Mouse (Mus musculus): ENCODE results near the gene Immp2l. TPM values are rescaled to one million over a fixed set of nuclear protein-coding genes. Genes with fewer than 3 reads are reported as not detected.

Immp2l gene
- polyA plus RNA-seq, 1 experiment from 2014 or later: 7.0 TPM

DNA sequence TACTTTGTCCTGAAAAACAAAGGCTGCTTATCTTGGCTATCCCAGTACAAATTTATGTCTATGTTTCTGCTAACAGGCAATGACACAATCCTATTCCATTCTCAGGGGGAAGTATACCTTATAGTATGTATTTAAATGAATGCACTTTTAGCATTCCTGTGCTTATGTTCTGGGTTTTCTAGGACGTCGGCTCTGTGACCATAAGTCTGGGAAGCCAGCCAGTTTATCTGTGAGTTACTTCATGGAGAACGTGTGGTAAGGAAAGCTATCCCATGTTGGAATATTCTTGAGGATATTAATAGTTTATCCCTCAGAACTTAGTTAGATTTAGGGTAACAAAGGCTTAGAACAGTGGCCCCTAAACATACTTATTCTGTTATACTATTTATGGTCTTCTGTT, 251.5 kb downstream of the Immp2l start:
- H3K27me3 ChIP-seq (ENCODE audit: insufficient read depth, low read length): no peaks in the 10 kb centered on the region
- 0 out of 2 replicates have a peak, but pooled peaks cover 3% of the 10 kb centered on the region for H3K9me3 ChIP-seq (ENCODE audit: low read length)
- no peaks in the 10 kb centered on the region for H3K36me3 ChIP-seq (ENCODE audit: insufficient read depth, low read length)
- H3K4me3 ChIP-seq (ENCODE audit: low read length): no peak overlapping the region
- no peak overlapping the region for H3K27ac ChIP-seq (ENCODE audit: low read length)
- 42% methylated on average over 3 of the region's 3 CpGs for WGBS
- no peaks in the 10 kb centered on the region for H3K4me1 ChIP-seq (ENCODE audit: insufficient read depth, low read length)
- no peak overlapping the region for H3K9ac ChIP-seq (replicated peaks; ENCODE audit: low read length)
- no peak overlapping the region for H3K4me2 ChIP-seq (replicated peaks; ENCODE audit: low read depth, low read length)
- no peak for ATAC-seq (ENCODE audit: low FRiP score, low TSS enrichment)

DNA sequence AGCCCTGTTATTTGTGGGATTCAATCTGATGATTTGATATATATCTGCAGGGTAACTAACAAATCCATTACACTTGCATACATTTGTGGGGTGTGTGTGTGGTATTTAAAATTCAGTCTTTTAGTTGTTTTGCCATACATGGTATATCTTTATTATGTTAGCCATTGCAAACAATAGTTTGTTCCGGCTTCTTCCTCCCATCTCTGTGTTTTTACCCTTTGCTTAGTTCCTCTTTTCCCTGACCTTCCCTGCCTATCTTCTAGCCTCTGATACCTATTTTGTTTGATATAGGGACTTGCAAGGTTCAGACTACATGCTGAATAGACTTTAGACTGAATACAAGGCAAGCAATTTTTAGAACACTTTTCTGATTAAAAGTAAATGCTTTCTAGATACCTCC, 254.0 kb downstream of the Immp2l start:
- no peaks in the 10 kb centered on the region for H3K9me3 ChIP-seq (ENCODE audit: low read length)
- H3K4me2 ChIP-seq (replicated peaks; ENCODE audit: low read depth, low read length): no peak overlapping the region
- no peaks in the 10 kb centered on the region for H3K4me1 ChIP-seq (ENCODE audit: insufficient read depth, low read length)
- 90% methylated on average over 1 of the region's 1 CpGs for WGBS
- H3K4me3 ChIP-seq (ENCODE audit: low read length): no peak overlapping the region
- H3K27me3 ChIP-seq (ENCODE audit: insufficient read depth, low read length): no peaks in the 10 kb centered on the region
- no peaks in the 10 kb centered on the region for H3K36me3 ChIP-seq (ENCODE audit: insufficient read depth, low read length)
- H3K27ac ChIP-seq (ENCODE audit: low read length): no peak overlapping the region
- H3K9ac ChIP-seq (replicated peaks; ENCODE audit: low read length): no peak overlapping the region
- no peak for ATAC-seq (ENCODE audit: low FRiP score, low TSS enrichment)

DNA sequence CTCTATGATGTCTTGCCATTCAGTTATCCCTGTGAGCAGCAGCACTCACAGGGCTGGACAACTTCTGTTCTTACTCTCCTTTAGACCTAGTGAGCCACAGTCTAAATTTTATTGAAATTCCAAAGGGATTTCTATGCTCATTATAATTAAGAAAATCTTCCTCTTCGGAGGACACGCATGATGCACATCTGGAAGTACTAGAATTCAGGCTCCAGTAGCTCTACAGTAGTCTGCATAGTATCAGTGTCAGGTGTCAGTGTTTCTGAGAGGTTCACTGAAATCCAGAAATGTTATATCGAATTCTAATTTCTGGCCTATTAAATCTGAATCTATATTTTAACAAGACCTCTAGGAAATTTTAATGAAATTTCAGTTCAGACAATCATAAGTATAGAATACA, 265.2 kb downstream of the Immp2l start:
- H3K9me3 ChIP-seq (ENCODE audit: low read length): no peaks in the 10 kb centered on the region
- H3K27me3 ChIP-seq (ENCODE audit: insufficient read depth, low read length): no peaks in the 10 kb centered on the region
- H3K4me3 ChIP-seq (ENCODE audit: low read length): no peak overlapping the region
- no peak overlapping the region for H3K27ac ChIP-seq (ENCODE audit: low read length)
- no peaks in the 10 kb centered on the region for H3K4me1 ChIP-seq (ENCODE audit: insufficient read depth, low read length)
- no peak for ATAC-seq (ENCODE audit: low FRiP score, low TSS enrichment)
- no peaks in the 10 kb centered on the region for H3K36me3 ChIP-seq (ENCODE audit: insufficient read depth, low read length)
- no peak overlapping the region for H3K9ac ChIP-seq (replicated peaks; ENCODE audit: low read length)
- WGBS: 84% methylated on average over 3 of the region's 3 CpGs
- H3K4me2 ChIP-seq (replicated peaks; ENCODE audit: low read depth, low read length): no peak overlapping the region

DNA sequence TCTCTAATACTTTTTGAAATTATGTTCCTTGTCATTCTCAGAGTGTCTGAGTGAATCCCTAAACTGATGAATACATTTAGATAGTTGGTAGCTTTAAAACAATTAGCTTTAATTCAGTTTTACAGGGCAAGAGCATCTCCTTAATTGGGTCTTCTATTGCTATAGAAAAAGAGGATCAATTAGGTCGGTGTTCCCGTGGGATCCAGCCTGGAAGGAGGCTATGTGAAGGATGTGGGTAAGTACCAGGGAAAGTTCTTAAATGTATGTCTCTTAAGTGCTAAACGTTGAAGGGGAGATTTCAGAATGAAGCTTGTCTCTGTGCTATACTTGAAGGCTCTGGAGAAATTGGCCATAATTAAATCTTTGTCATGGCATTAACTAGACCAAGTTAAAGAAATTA, 283.1 kb downstream of the Immp2l start:
- WGBS: 54% methylated on average over 3 of the region's 3 CpGs
- no peaks in the 10 kb centered on the region for H3K4me1 ChIP-seq (ENCODE audit: insufficient read depth, low read length)
- H3K27ac ChIP-seq (ENCODE audit: low read length): no peak overlapping the region
- H3K9me3 ChIP-seq (ENCODE audit: low read length): no peaks in the 10 kb centered on the region
- H3K4me3 ChIP-seq (ENCODE audit: low read length): no peak overlapping the region
- no peak overlapping the region for H3K9ac ChIP-seq (replicated peaks; ENCODE audit: low read length)
- no peak for ATAC-seq (ENCODE audit: low FRiP score, low TSS enrichment)
- H3K27me3 ChIP-seq (ENCODE audit: insufficient read depth, low read length): no peaks in the 10 kb centered on the region
- no peaks in the 10 kb centered on the region for H3K36me3 ChIP-seq (ENCODE audit: insufficient read depth, low read length)
- H3K4me2 ChIP-seq (replicated peaks; ENCODE audit: low read depth, low read length): no peak overlapping the region

DNA sequence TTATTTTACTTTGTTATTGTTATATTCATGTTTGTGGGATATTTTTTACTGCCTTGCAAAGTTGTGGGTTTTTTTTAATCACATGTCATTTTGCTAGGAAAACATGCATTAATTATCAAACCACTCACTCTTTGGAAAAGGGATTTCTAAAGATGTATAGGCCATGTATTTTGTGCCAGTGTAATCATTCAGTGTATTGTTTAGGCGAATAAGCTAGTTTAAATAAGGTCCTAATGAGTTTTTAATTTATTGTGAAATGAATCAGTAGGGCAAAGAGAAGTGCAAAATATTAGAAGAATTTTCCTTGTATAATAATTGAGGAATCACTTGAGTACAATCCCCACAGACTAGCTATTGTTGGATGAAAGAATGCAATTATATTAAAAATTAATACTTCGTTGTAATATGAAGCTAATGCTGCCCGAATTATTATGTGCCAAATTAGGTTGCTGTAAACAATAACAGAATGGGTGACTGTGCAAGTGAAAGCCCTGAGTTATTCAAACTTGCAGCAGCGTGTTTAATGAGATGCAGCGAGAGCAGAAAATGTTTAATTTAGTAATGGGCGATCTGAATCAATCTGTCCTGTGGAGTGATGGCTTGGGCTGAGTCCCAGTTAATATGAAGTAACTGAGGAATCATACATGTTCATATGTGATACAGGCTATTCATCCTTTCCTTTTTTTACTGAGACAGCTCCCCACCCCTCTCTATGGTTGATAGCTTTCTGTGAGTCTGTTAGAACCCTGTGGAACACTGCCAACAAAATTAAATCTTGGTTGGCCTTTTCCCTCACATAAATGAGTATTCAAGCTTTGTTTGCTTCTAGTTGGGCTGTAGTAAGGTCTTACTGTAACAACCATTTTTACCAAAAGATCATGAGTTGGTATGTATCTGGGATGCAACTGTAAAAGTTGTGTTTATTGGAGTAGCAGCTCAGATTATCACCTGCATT, 285.1 kb downstream of the Immp2l start:
- H3K4me3 ChIP-seq (ENCODE audit: low read length): no peak overlapping the region
- no peaks in the 10 kb centered on the region for H3K27me3 ChIP-seq (ENCODE audit: insufficient read depth, low read length)
- 82% methylated on average over 6 of the region's 6 CpGs for WGBS
- H3K4me2 ChIP-seq (replicated peaks; ENCODE audit: low read depth, low read length): no peak overlapping the region
- ATAC-seq (ENCODE audit: low FRiP score, low TSS enrichment): no peak
- no peak overlapping the region for H3K27ac ChIP-seq (ENCODE audit: low read length)
- H3K9ac ChIP-seq (replicated peaks; ENCODE audit: low read length): no peak overlapping the region
- H3K36me3 ChIP-seq (ENCODE audit: insufficient read depth, low read length): no peaks in the 10 kb centered on the region
- H3K9me3 ChIP-seq (ENCODE audit: low read length): no peaks in the 10 kb centered on the region
- H3K4me1 ChIP-seq (ENCODE audit: insufficient read depth, low read length): no peaks in the 10 kb centered on the region

DNA sequence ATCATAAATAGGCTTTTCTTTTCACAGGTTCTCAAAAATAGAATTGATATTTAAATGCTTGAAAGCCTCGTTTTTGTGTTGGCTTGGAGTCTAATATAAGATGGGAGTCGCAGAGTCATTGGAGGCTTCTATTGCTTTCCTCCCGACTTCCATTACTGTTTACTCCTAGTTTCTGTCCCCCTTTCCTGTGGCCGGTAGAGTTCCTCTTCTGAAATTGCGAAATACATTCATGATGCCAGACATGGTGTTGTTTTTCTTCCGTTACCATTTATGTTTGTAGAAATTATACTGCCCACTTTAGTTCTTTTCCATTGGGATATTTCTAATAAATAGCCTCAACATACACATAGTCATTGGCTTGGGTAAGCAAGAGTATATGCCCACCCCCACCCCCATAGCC, 289.5 kb downstream of the Immp2l start:
- Histone ChIP-seq H3K4me2 (replicated peaks; ENCODE audit: low read depth, low read length) (no peak overlapping the region), H3K4me1 (ENCODE audit: insufficient read depth, low read length) (peaks cover 10% of the 10 kb centered on the region), H3K27me3 (ENCODE audit: insufficient read depth, low read length) (no peaks in the 10 kb centered on the region), H3K9ac (replicated peaks; ENCODE audit: low read length) (no peak overlapping the region), H3K4me3 (ENCODE audit: low read length) (no peak overlapping the region), H3K9me3 (ENCODE audit: low read length) (no peaks in the 10 kb centered on the region), H3K36me3 (ENCODE audit: insufficient read depth, low read length) (no peaks in the 10 kb centered on the region), H3K27ac (ENCODE audit: low read length) (no peak overlapping the region)
- ATAC-seq (ENCODE audit: low FRiP score, low TSS enrichment): no peak
- WGBS: 85% methylated on average over 6 of the region's 6 CpGs

DNA sequence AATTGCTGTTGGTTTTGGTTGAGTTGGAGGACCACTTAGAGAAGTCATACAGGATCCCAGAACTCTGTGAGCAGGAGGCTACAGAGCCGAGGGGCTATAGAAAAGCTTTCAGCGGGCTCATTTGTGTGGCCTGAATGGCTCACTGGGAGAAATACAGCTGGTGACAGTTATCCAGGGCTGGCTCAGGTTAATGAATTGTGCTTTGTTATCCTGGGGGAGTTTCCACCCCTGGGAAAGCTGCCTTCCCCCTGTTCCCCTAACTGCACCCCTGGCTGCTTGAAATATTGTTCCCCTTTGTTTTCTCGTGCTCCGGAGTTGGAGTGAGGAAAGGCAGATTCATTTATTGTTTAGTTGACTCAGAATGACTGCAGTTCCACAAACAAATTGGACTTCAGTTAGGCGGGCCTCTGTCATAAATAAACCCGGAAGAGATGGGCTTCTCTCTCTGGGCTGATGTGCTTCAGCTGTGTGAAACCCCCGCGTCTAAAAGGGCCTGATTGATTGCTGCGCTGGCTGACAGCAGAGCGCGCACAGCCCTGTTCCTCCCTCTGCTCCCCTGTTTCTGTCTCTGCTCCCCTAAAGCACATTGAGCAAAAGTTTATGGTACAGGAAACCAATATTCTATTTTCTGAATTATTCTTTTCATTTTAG, 291.0 kb downstream of the Immp2l start:
- Histone ChIP-seq H3K36me3 (ENCODE audit: insufficient read depth, low read length) (no peaks in the 10 kb centered on the region), H3K4me1 (ENCODE audit: insufficient read depth, low read length) (peaks cover 10% of the 10 kb centered on the region), H3K27ac (ENCODE audit: low read length) (peak overlapping the region; percentile 14; the same call in 1 of the 2 replicates), H3K4me2 (replicated peaks; ENCODE audit: low read depth, low read length) (peak overlapping the region; percentile 36), H3K4me3 (ENCODE audit: low read length) (0 out of 2 replicates have a peak overlapping the region, but pooled peaks have one; percentile 10), H3K9me3 (ENCODE audit: low read length) (no peaks in the 10 kb centered on the region), H3K27me3 (ENCODE audit: insufficient read depth, low read length) (no peaks in the 10 kb centered on the region), H3K9ac (replicated peaks; ENCODE audit: low read length) (0 out of 2 replicates have a peak overlapping the region, but pooled peaks have one; percentile 9)
- peak; percentile 87 for ATAC-seq (ENCODE audit: low FRiP score, low TSS enrichment)
- WGBS: 10% methylated on average over 11 of the region's 11 CpGs

DNA sequence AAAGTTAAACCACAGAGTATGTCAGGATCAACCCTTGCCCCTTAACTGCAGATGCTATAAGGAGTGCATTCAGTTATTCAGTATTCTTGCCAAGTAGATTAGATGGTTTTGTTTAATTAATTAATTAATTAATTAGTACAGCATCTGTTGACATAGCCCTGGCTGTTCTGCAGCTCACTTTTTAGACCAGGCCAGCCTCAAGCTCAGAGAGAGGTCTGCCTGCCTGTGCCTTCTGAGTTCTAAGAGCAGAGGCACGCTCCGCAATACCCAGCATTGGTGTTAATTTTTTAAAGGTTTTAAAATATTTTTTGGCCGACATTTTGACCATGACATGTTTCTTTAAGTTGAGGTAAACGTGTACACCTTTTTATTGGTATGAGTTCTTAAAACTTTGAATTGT, 292.0 kb downstream of the Immp2l start:
- Histone ChIP-seq H3K36me3 (ENCODE audit: insufficient read depth, low read length) (no peaks in the 10 kb centered on the region), H3K27ac (ENCODE audit: low read length) (no peak overlapping the region), H3K4me1 (ENCODE audit: insufficient read depth, low read length) (peaks cover 10% of the 10 kb centered on the region), H3K9ac (replicated peaks; ENCODE audit: low read length) (no peak overlapping the region), H3K4me2 (replicated peaks; ENCODE audit: low read depth, low read length) (no peak overlapping the region), H3K4me3 (ENCODE audit: low read length) (no peak overlapping the region), H3K9me3 (ENCODE audit: low read length) (no peaks in the 10 kb centered on the region), H3K27me3 (ENCODE audit: insufficient read depth, low read length) (no peaks in the 10 kb centered on the region)
- no peak for ATAC-seq (ENCODE audit: low FRiP score, low TSS enrichment)
- 86% methylated on average over 4 of the region's 4 CpGs for WGBS

DNA sequence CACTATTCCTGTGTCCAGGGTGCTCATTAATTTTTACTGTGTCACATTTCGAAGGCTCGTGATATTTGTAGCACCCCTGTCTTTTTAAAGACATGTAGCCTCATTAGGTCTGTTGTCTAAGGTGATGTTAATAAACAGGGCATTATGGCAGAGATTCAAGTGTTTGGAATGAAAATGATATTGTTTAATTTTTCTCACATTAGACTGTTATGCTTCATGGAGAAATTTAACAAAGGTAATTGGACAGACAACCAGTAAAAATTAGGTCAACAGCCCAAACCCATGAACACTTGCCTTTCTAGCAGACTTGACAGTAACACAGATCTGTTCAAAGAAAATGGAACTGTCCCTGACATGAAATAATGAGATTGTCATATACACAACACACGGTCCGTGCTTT, 292.5 kb downstream of the Immp2l start:
- H3K36me3 ChIP-seq (ENCODE audit: insufficient read depth, low read length): no peaks in the 10 kb centered on the region
- no peak overlapping the region for H3K4me3 ChIP-seq (ENCODE audit: low read length)
- WGBS: 87% methylated on average over 4 of the region's 4 CpGs
- H3K27ac ChIP-seq (ENCODE audit: low read length): no peak overlapping the region
- ATAC-seq (ENCODE audit: low FRiP score, low TSS enrichment): no peak
- H3K9me3 ChIP-seq (ENCODE audit: low read length): no peaks in the 10 kb centered on the region
- peaks cover 10% of the 10 kb centered on the region for H3K4me1 ChIP-seq (ENCODE audit: insufficient read depth, low read length)
- H3K4me2 ChIP-seq (replicated peaks; ENCODE audit: low read depth, low read length): no peak overlapping the region
- no peak overlapping the region for H3K9ac ChIP-seq (replicated peaks; ENCODE audit: low read length)
- no peaks in the 10 kb centered on the region for H3K27me3 ChIP-seq (ENCODE audit: insufficient read depth, low read length)

DNA sequence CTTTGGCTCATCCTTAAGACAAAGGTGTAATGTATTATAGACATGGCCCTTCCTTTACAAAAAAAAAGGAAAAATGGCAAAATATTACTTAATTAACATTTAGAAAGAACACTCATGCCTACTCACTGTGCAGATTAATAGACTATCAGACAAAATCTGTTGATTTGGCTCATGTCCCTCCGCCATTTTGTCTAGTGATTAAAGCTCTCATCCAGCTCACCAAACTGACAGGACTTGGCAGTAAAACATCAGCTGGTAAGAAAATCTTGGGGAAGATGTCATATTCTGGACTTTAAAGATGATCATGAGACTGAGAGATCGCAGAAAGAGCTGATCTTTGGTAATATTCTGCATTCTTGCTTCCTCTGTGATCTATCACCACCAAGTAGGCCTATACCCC, 293.5 kb downstream of the Immp2l start:
- 94% methylated on average over 2 of the region's 2 CpGs for WGBS
- H3K27me3 ChIP-seq (ENCODE audit: insufficient read depth, low read length): no peaks in the 10 kb centered on the region

More for the DNA sequence above, 293.5 kb downstream of the Immp2l start:
- Histone ChIP-seq H3K4me3 (ENCODE audit: low read length) (no peak overlapping the region), H3K9ac (replicated peaks; ENCODE audit: low read length) (no peak overlapping the region), H3K36me3 (ENCODE audit: insufficient read depth, low read length) (no peaks in the 10 kb centered on the region), H3K27ac (ENCODE audit: low read length) (no peak overlapping the region), H3K4me2 (replicated peaks; ENCODE audit: low read depth, low read length) (no peak overlapping the region), H3K4me1 (ENCODE audit: insufficient read depth, low read length) (peaks cover 10% of the 10 kb centered on the region), H3K9me3 (ENCODE audit: low read length) (no peaks in the 10 kb centered on the region)
- ATAC-seq (ENCODE audit: low FRiP score, low TSS enrichment): no peak
